In genomic region chr4:117369571-117369970, GRCm38 (mm10) we compare ENCODE assay signal across 21 mouse cellular contexts.
"Had no signal": no experiment of that assay in that cellular context is flagged by ENCODE, and none has a peak within 500 bp of the region (broad histone marks: within the 10 kb centered on the region; RNA-seq: fewer than 3 reads in every experiment).

No protein-coding gene starts in this region.

- H3K27me3 ChIP-seq: liver, embryonic 15.5 days; lung, embryonic 15.5 days; stomach, embryonic 15.5 days had no signal

- DNase-seq: liver, postnatal 0 days; lung, adult 2 months; lung, postnatal 14 days; lung, postnatal 36 days; midbrain, embryonic 14.5 days; right cerebral cortex, postnatal 14 days; thymus, adult 2 months; thymus, postnatal 14 days; thymus, postnatal 36 days had no signal

- ATAC-seq: liver, postnatal 0 days; lung, postnatal 0 days; midbrain, embryonic 16.5 days had no signal

- H3K36me3 ChIP-seq: liver, embryonic 15.5 days; lung, embryonic 15.5 days; midbrain, embryonic 12.5 days; neural tube, embryonic 12.5 days; stomach, embryonic 15.5 days had no signal

- H3K4me2 ChIP-seq: liver, embryonic 15.5 days; lung, embryonic 15.5 days; midbrain, embryonic 12.5 days; neural tube, embryonic 12.5 days; stomach, embryonic 15.5 days had no signal

- H3K4me1 ChIP-seq: liver, embryonic 15.5 days; megakaryocyte, embryonic 14.5 days had no signal

- H3K4me3 ChIP-seq: liver, embryonic 15.5 days; lung, embryonic 15.5 days; megakaryocyte, embryonic 14.5 days; midbrain, embryonic 10.5 days; midbrain, embryonic 12.5 days; myocyte; neural tube, embryonic 12.5 days; stomach, embryonic 15.5 days had no signal

- H3K9ac ChIP-seq: liver, embryonic 15.5 days; liver, postnatal 0 days; lung, embryonic 15.5 days; midbrain, embryonic 12.5 days; neural tube, embryonic 12.5 days; stomach, embryonic 15.5 days had no signal

- H3K9me3 ChIP-seq: liver, embryonic 15.5 days; lung, embryonic 15.5 days; megakaryocyte, embryonic 14.5 days; midbrain, embryonic 10.5 days; midbrain, embryonic 12.5 days; neural tube, embryonic 12.5 days; stomach, embryonic 15.5 days had no signal

- H3K27ac ChIP-seq: liver, embryonic 15.5 days; lung, embryonic 15.5 days; macrophage; midbrain, embryonic 10.5 days; midbrain, embryonic 12.5 days; neural tube, embryonic 12.5 days; stomach, embryonic 15.5 days; stomach, postnatal 0 days had no signal
